Mouse (Mus musculus): ENCODE data around the gene Mpzl2. TPM values are rescaled to one million over a fixed set of nuclear protein-coding genes. Genes with fewer than 3 reads are reported as not detected.

Gene Mpzl2
- polyA plus RNA-seq, 1 experiment from 2014 or later = 46.2 TPM

DNA sequence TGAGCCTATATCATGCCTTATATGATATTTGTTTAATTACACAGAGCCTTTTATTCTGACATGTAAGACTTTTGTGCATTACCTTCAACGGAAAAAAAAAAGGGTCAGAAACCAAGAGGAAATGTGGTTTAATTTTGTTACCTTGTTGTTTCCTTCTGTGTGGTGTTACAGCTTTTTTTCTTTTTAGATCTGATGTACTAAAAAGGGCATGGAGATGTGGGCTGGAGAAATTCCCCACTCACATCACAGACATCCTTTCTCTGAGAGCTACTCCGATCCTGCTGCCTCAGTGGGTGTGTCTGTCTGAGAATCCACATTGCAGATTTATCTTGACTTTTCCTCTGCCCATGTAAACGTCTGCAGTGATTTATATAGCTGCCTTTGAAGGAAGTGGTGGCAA lies 23.1 kb downstream of the Mpzl2 start:
- 55% methylated on average over 3 of the region's 3 CpGs for WGBS
- Histone ChIP-seq H3K27me3 (ENCODE audit: control insufficient read depth, insufficient read depth, low read length) (no peaks in the 10 kb centered on the region), H3K4me2 (ENCODE audit: low read depth, low read length) (no peak overlapping the region), H3K27ac (ENCODE audit: low read length) (no peak overlapping the region), H3K9ac (ENCODE audit: low read length) (no peak overlapping the region), H3K4me3 (replicated peaks; ENCODE audit: low read length) (no peak overlapping the region), H3K4me1 (ENCODE audit: control insufficient read depth, insufficient read depth, low read length) (no peaks in the 10 kb centered on the region), H3K9me3 (replicated peaks; ENCODE audit: control insufficient read depth, low read length) (no peaks in the 10 kb centered on the region), H3K36me3 (ENCODE audit: control insufficient read depth, insufficient read depth, low read length) (no peaks in the 10 kb centered on the region)
- ATAC-seq (ENCODE audit: insufficient read depth, low FRiP score) = no peak

DNA sequence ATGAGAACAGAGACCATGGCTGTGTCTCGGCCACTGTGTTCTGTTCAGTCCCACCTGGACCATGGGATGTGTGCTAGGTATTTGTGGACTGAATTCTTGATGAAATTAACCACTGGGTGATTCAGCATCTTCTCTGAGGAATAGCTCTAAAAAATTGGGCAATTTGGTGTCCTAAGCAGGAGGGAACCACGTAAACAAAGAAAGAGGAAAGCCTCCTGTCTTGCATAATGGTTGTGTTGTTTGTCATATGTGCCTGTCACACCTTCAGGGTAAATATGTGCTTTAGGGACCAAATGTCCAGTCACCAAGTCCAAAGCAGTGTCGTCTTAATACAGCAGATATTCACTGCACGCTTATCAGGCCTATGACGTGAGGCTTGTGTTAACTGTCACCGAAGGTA lies 24.8 kb downstream of the Mpzl2 start:
- Histone ChIP-seq H3K4me1 (ENCODE audit: control insufficient read depth, insufficient read depth, low read length) (no peaks in the 10 kb centered on the region), H3K36me3 (ENCODE audit: control insufficient read depth, insufficient read depth, low read length) (no peaks in the 10 kb centered on the region), H3K9ac (ENCODE audit: low read length) (no peak overlapping the region), H3K4me3 (replicated peaks; ENCODE audit: low read length) (no peak overlapping the region), H3K4me2 (ENCODE audit: low read depth, low read length) (no peak overlapping the region), H3K9me3 (replicated peaks; ENCODE audit: control insufficient read depth, low read length) (no peaks in the 10 kb centered on the region), H3K27ac (ENCODE audit: low read length) (no peak overlapping the region), H3K27me3 (ENCODE audit: control insufficient read depth, insufficient read depth, low read length) (no peaks in the 10 kb centered on the region)
- 71% methylated on average over 6 of the region's 6 CpGs for WGBS
- ATAC-seq (ENCODE audit: insufficient read depth, low FRiP score) = no peak

DNA sequence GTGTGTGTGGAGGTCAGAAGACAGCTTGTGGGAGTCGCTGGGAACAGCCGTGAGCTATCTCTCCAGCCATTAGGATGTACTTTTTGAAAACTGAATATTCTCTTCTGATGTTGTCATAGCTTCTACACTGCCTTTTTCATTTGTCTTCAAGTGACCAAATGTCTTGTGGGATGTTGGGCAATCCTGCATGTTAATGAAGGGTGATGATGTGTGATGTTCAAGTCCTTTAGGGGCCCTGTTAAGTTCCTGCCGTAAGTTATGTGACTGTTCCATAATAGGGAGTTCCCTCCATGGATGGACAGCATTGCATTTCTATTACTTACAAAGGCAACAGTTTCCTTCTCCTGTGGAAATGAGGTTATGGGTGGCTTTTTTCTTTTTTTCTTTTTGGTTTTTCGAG lies 27.1 kb downstream of the Mpzl2 start:
- Histone ChIP-seq H3K4me3 (replicated peaks; ENCODE audit: low read length) (no peak overlapping the region), H3K9me3 (replicated peaks; ENCODE audit: control insufficient read depth, low read length) (no peaks in the 10 kb centered on the region), H3K27ac (ENCODE audit: low read length) (no peak overlapping the region), H3K36me3 (ENCODE audit: control insufficient read depth, insufficient read depth, low read length) (no peaks in the 10 kb centered on the region), H3K4me2 (ENCODE audit: low read depth, low read length) (no peak overlapping the region), H3K4me1 (ENCODE audit: control insufficient read depth, insufficient read depth, low read length) (no peaks in the 10 kb centered on the region), H3K9ac (ENCODE audit: low read length) (no peak overlapping the region), H3K27me3 (ENCODE audit: control insufficient read depth, insufficient read depth, low read length) (no peaks in the 10 kb centered on the region)
- 76% methylated on average over 4 of the region's 4 CpGs for WGBS
- no peak for ATAC-seq (ENCODE audit: insufficient read depth, low FRiP score)

DNA sequence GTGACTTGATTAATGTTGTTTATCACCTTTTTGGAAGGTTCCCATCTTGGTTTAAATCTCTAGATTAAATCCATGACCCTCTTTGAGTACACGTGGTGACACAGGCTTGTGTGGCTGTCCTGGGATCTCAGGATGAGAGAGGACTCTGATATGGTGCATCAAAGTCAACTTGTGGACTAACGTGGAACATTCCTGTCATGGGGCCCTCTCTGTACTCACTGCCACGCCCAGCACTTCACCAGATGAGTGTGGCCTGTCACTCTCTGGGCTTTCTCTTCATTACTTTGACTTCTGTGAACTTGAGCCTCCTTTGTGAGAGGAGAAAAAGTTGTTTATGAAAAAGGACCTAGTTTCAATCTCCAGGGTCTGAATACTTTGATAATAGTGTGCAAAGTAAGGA lies 32.2 kb downstream of the Mpzl2 start:
- Histone ChIP-seq H3K36me3 (ENCODE audit: control insufficient read depth, insufficient read depth, low read length) (no peaks in the 10 kb centered on the region), H3K27ac (ENCODE audit: low read length) (no peak overlapping the region), H3K9me3 (replicated peaks; ENCODE audit: control insufficient read depth, low read length) (no peaks in the 10 kb centered on the region), H3K9ac (ENCODE audit: low read length) (no peak overlapping the region), H3K27me3 (ENCODE audit: control insufficient read depth, insufficient read depth, low read length) (no peaks in the 10 kb centered on the region), H3K4me1 (ENCODE audit: control insufficient read depth, insufficient read depth, low read length) (no peaks in the 10 kb centered on the region), H3K4me3 (replicated peaks; ENCODE audit: low read length) (no peak overlapping the region), H3K4me2 (ENCODE audit: low read depth, low read length) (no peak overlapping the region)
- ATAC-seq (ENCODE audit: insufficient read depth, low FRiP score) = no peak
- WGBS = 51% methylated on average over 3 of the region's 3 CpGs

DNA sequence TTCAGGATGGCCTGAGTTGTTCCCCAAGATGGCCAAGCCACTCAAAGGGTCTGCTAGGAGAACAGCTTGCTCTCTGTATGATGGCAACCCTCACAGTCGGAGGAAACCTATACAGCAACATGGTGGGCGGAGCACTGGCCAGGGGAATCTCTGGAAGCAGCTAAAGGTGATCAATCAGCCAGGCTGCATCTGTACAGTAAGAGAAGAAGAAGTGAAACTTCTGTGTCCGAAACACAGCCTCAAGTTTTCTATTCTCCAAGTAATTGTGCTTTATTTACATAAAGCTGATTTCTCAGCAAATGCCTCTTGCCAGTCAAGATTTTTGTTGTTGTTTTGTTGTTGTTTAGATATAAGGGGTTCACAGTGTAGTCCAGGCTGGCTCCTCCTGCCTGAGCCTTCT lies 38.3 kb downstream of the Mpzl2 start:
- no peak overlapping the region for H3K27ac ChIP-seq (ENCODE audit: low read length)
- H3K27me3 ChIP-seq (ENCODE audit: control insufficient read depth, insufficient read depth, low read length) = no peaks in the 10 kb centered on the region; the same call in 1 of the 2 replicates
- H3K9ac ChIP-seq (ENCODE audit: low read length) = no peak overlapping the region
- no peaks in the 10 kb centered on the region for H3K9me3 ChIP-seq (replicated peaks; ENCODE audit: control insufficient read depth, low read length)
- no peaks in the 10 kb centered on the region for H3K36me3 ChIP-seq (ENCODE audit: control insufficient read depth, insufficient read depth, low read length)
- H3K4me3 ChIP-seq (replicated peaks; ENCODE audit: low read length) = no peak overlapping the region
- ATAC-seq (ENCODE audit: insufficient read depth, low FRiP score) = no peak
- H3K4me2 ChIP-seq (ENCODE audit: low read depth, low read length) = no peak overlapping the region
- H3K4me1 ChIP-seq (ENCODE audit: control insufficient read depth, insufficient read depth, low read length) = no peaks in the 10 kb centered on the region
- WGBS = 58% methylated on average over 3 of the region's 3 CpGs

DNA sequence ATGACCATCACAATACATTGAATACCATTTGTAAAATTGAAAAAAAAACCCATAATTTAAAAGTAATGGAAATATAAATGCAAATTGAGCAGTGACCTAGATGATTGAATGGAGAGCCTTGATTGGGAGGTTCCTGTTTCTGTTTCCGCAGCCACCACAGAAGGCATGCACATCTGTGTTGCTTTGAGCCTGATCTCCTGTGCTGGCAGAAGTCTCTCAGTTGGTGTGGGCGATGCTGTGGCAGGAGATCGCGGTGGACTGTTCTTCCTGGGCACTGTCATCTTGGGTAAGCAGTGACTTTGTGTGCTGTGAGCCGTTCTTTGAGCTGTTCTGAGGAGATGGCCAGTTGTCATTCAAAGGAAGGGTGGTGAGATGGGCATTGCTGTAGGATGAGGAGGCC lies 39.4 kb downstream of the Mpzl2 start, which contains the start of gene Jaml:
TSS of gene Jaml (plus strand) at position 173 of the 400 bp plus-strand sequence.
- no peaks in the 10 kb centered on the region for H3K36me3 ChIP-seq (ENCODE audit: control insufficient read depth, insufficient read depth, low read length)
- no peak within 1 kb of the TSS for H3K4me3 ChIP-seq (replicated peaks; ENCODE audit: low read length)
- no peak within 1 kb of the TSS for H3K4me2 ChIP-seq (ENCODE audit: low read depth, low read length)
- H3K27ac ChIP-seq (ENCODE audit: low read length) = no peak within 1 kb of the TSS
- no peaks in the 10 kb centered on the region for H3K9me3 ChIP-seq (replicated peaks; ENCODE audit: control insufficient read depth, low read length)
- no peaks in the 10 kb centered on the region for H3K4me1 ChIP-seq (ENCODE audit: control insufficient read depth, insufficient read depth, low read length)
- WGBS = 85% methylated on average over 5 of the region's 5 CpGs
- no peaks in the 10 kb centered on the region; the same call in 1 of the 2 replicates for H3K27me3 ChIP-seq (ENCODE audit: control insufficient read depth, insufficient read depth, low read length)
- no peak within 1 kb of the TSS for H3K9ac ChIP-seq (ENCODE audit: low read length)
- no peak for ATAC-seq (ENCODE audit: insufficient read depth, low FRiP score)

DNA sequence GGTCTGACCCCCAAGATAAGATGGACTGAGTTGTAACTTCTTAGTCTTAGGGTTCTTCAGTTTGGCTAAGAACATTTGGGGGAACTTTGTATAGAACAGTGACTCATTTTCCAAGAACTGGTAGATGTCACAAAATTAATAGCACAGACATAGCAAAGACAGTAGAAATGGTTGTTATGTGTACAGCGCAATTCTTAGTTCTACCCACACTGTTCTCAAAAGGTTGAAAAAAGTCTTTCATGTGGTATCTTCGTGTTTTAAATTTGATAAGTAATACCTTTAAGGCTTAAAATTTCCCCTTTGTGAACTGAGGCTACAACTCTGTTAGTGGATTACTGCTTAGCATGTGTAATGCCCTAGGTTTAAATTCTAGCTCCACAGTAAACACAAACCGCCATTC lies 43.5 kb downstream of the Mpzl2 start:
- Histone ChIP-seq H3K4me2 (ENCODE audit: low read depth, low read length) (no peak overlapping the region), H3K9me3 (replicated peaks; ENCODE audit: control insufficient read depth, low read length) (no peaks in the 10 kb centered on the region), H3K4me3 (replicated peaks; ENCODE audit: low read length) (no peak overlapping the region), H3K9ac (ENCODE audit: low read length) (no peak overlapping the region), H3K4me1 (ENCODE audit: control insufficient read depth, insufficient read depth, low read length) (no peaks in the 10 kb centered on the region), H3K36me3 (ENCODE audit: control insufficient read depth, insufficient read depth, low read length) (no peaks in the 10 kb centered on the region), H3K27ac (ENCODE audit: low read length) (no peak overlapping the region), H3K27me3 (ENCODE audit: control insufficient read depth, insufficient read depth, low read length) (no peaks in the 10 kb centered on the region; the same call in 1 of the 2 replicates)
- no peak for ATAC-seq (ENCODE audit: insufficient read depth, low FRiP score)
- WGBS = 84% methylated on average over 3 of the region's 3 CpGs

DNA sequence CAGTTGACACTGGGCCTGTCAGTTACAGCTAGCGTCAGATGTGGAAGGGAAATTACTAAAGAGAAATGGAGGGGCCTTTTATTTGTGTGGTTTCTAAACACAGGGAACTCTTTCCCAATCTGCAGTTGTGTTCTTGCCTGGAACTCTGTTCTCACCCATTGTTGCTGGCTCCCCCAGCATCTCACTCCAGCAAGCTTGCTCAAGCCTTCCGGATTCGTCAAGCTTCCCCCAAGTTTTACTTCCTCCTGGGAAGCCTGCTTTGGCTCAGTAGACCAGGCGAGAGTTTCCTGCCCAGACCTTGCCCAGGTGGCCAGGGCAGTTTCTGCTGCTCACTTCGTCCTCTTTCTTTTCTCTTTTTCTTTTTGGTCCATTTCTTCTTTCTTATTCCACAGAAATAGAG lies 45.0 kb downstream of the Mpzl2 start:
- Histone ChIP-seq H3K4me3 (replicated peaks; ENCODE audit: low read length) (no peak overlapping the region), H3K27ac (ENCODE audit: low read length) (no peak overlapping the region), H3K9me3 (replicated peaks; ENCODE audit: control insufficient read depth, low read length) (no peaks in the 10 kb centered on the region), H3K27me3 (ENCODE audit: control insufficient read depth, insufficient read depth, low read length) (no peaks in the 10 kb centered on the region), H3K36me3 (ENCODE audit: control insufficient read depth, insufficient read depth, low read length) (no peaks in the 10 kb centered on the region), H3K4me2 (ENCODE audit: low read depth, low read length) (no peak overlapping the region), H3K4me1 (ENCODE audit: control insufficient read depth, insufficient read depth, low read length) (no peaks in the 10 kb centered on the region), H3K9ac (ENCODE audit: low read length) (no peak overlapping the region)
- no peak for ATAC-seq (ENCODE audit: insufficient read depth, low FRiP score)
- 64% methylated on average over 5 of the region's 5 CpGs for WGBS

DNA sequence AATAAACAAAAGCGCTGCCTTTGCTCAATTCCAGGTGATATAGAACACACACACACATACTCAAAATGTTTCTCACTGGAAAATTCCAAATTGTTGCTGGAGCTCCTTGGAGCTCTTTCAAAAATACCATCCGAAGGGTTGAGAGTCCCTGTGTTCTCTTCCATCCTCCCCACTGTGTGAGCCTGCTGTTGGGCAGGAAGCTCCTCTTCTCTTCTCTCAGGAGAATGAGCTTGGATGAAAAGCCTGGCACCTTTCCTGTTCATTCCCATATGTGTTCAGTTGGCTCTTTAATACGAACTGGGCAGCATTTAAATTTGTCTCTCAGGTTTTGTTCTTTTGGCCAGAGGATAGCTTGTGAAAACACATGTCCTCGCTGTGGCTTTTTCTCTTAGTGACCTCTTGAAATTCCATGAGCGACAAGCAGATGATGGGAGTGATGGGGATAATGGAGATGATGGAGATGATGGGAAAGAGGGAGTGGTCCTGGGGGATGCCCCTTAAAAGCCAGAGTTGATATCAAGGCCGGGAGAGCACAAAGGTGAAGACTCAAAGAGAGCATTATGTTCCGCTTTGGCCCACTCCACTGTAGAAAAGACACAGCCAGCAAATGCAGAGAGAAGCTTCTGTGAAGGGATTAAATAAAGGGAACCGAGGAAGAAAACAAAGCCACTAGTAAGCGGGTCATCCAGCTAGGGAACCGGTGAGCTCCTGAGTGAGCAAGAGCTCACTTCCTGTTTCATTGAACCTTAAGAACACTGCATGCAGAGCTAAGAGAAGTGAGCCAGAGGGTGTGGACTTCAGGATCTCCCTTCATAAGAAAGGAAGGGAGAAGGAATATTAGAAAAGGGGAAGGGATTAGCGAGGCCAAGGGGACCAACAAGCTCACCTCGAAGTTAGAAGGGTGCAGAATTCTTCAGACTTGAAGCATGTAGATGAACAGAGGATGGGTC lies 46.4 kb downstream of the Mpzl2 start:
- 79% methylated on average over 12 of the region's 12 CpGs for WGBS
- H3K27ac ChIP-seq (ENCODE audit: low read length) = no peak overlapping the region
- H3K36me3 ChIP-seq (ENCODE audit: control insufficient read depth, insufficient read depth, low read length) = no peaks in the 10 kb centered on the region
- no peak overlapping the region for H3K9ac ChIP-seq (ENCODE audit: low read length)
- H3K27me3 ChIP-seq (ENCODE audit: control insufficient read depth, insufficient read depth, low read length) = no peaks in the 10 kb centered on the region
- no peak overlapping the region for H3K4me3 ChIP-seq (replicated peaks; ENCODE audit: low read length)
- no peaks in the 10 kb centered on the region for H3K9me3 ChIP-seq (replicated peaks; ENCODE audit: control insufficient read depth, low read length)
- no peaks in the 10 kb centered on the region for H3K4me1 ChIP-seq (ENCODE audit: control insufficient read depth, insufficient read depth, low read length)
- H3K4me2 ChIP-seq (ENCODE audit: low read depth, low read length) = no peak overlapping the region
- ATAC-seq (ENCODE audit: insufficient read depth, low FRiP score) = no peak
